Mouse (Mus musculus) heart, postnatal 0 days (tissue): ENCODE data around the gene Bmp2k.

Experiments
- CTCF ChIP-seq: IDR thresholded peaks from 2 replicates; pipeline ENCODE4 v1.5.1; 2016; ENCODE audit warnings: antibody characterized with exemption, control low read depth, low read depth
- EP300 ChIP-seq: IDR thresholded peaks from 2 replicates; pipeline ENCODE4 v1.6.1; 2016; ENCODE audit warnings: antibody characterized with exemption, low read depth

- TF ChIP-seq CTCF (no peak), EP300 (no peak)
Observed at GRCm38 (mm10) chr5:97085071-97085470, 87.6 kb downstream of the Bmp2k start.
